Mouse (Mus musculus) embryonic fibroblast, embryonic 13.5 days (primary cell): ENCODE results near the gene Akt2.

ENCODE experiments used
- CTCF ChIP-seq: IDR thresholded peaks from 2 replicates; pipeline ENCODE4 v1.5.1; 2011; ENCODE audit warnings: mild to moderate bottlenecking, control low read depth, low read length, moderate library complexity, borderline replicate concordance; ENCODE audit not compliant: insufficient read depth
- POLR2A ChIP-seq: IDR thresholded peaks from 2 replicates; pipeline ENCODE4 v1.6.1; 2011; ENCODE audit warnings: low read depth, mild to moderate bottlenecking, control low read depth, low read length, moderate library complexity

GRCm38 (mm10) chr7:27580380-27581174 is 10.8 kb upstream of the Akt2 start:
- TF ChIP-seq CTCF: no peak
- no peak for TF ChIP-seq POLR2A
